Mouse (Mus musculus) midbrain, embryonic 12.5 days (tissue): ENCODE results near the gene Ctu2. TPM values are rescaled to one million over a fixed set of nuclear protein-coding genes. Genes with fewer than 3 reads are reported as not detected.

Experiments used
- ATAC-seq: fragments of 200-750 bp; cut with Nextera tagmentation; 2 replicates; pipeline ENCODE4 v1.8.0; 2017; ENCODE audit warnings: low read depth, moderate TSS enrichment, moderate library complexity; ENCODE audit not compliant: low FRiP score
- H3K27ac ChIP-seq: fragments of 300-500 bp; sonication (generic); replicated peaks from 2 replicates; pipeline ENCODE4 v1.5.1; 2016; ENCODE audit warnings: mild to moderate bottlenecking
- H3K27me3 ChIP-seq: fragments of 300-500 bp; sonication (generic); 2 replicates; pipeline ENCODE4 v1.6.1; 2016; ENCODE audit warnings: mild to moderate bottlenecking
- H3K36me3 ChIP-seq: fragments of 300-500 bp; sonication (generic); 2 replicates; pipeline ENCODE4 v1.6.1; 2016
- H3K4me1 ChIP-seq: fragments of 300-500 bp; sonication (generic); 2 replicates; pipeline ENCODE4 v1.6.1; 2016
- H3K4me2 ChIP-seq: fragments of 300-500 bp; sonication (generic); replicated peaks from 2 replicates; pipeline ENCODE4 v1.6.1; 2016; ENCODE audit warnings: mild to moderate bottlenecking, moderate library complexity
- H3K4me3 ChIP-seq: fragments of 300-500 bp; sonication (generic); 2 replicates; pipeline ENCODE4 v1.5.1; 2016; ENCODE audit warnings: mild to moderate bottlenecking
- H3K9ac ChIP-seq: fragments of 300-500 bp; sonication (generic); replicated peaks from 2 replicates; pipeline ENCODE4 v1.6.1; 2016; ENCODE audit warnings: mild to moderate bottlenecking, moderate library complexity
- H3K9me3 ChIP-seq: fragments of 300-500 bp; sonication (generic); 2 replicates; pipeline ENCODE4 v1.6.1; 2016; ENCODE audit warnings: mild to moderate bottlenecking
- WGBS: fragments of 180-500 bp; shearing (Covaris S2); methylation state at CpG from one replicate; pipeline ENCODE4 v1.1.7; 2016; 5-methylcytosine and 5-hydroxymethylcytosine counted together
- polyA plus RNA-seq: library from polyadenylated mRNA; unstranded; fragments of >200 nt; fragmentation: Nextera tagmentation; extraction: Ambion mirVana; gene quantifications from 2 replicates; pipeline ENCODE4 v1.2.1, GENCODE M21; 2016

Ctu2 gene
- polyA plus RNA-seq, 1 experiment from 2014 or later = 66.8 TPM

- H3K4me2 ChIP-seq = no peak overlapping the region
- 88% methylated on average over 10 of the region's 10 CpGs for WGBS
- no peaks in the 10 kb centered on the region for H3K9me3 ChIP-seq
- ATAC-seq = no peak
- H3K36me3 ChIP-seq = peaks cover 65% of the 10 kb centered on the region
- H3K27me3 ChIP-seq = no peaks in the 10 kb centered on the region
- H3K9ac ChIP-seq = no peak overlapping the region
- no peak overlapping the region for H3K4me3 ChIP-seq
- peaks cover 6% of the 10 kb centered on the region for H3K4me1 ChIP-seq
- H3K27ac ChIP-seq = no peak overlapping the region
These were observed 6.0 kb upstream of the Ctu2 start for GRCm38 (mm10) chr8:122469965-122470364.

GRCm38 (mm10) chr8:122470691-122471090 lies 5.3 kb upstream of the Ctu2 start:
- H3K9ac ChIP-seq = no peak overlapping the region
- 91% methylated on average over 5 of the region's 5 CpGs for WGBS
- no peak overlapping the region for H3K4me3 ChIP-seq
- no peaks in the 10 kb centered on the region for H3K9me3 ChIP-seq
- H3K36me3 ChIP-seq = peaks cover 63% of the 10 kb centered on the region
- H3K4me1 ChIP-seq = peaks cover 9% of the 10 kb centered on the region
- ATAC-seq = no peak
- H3K27me3 ChIP-seq = no peaks in the 10 kb centered on the region
- H3K27ac ChIP-seq = no peak overlapping the region
- H3K4me2 ChIP-seq = no peak overlapping the region

GRCm38 (mm10) chr8:122473911-122474421 lies 2.0 kb upstream of the Ctu2 start:
- H3K4me3 ChIP-seq = no peak overlapping the region
- 94% methylated on average over 8 of the region's 8 CpGs for WGBS
- peaks cover 21% of the 10 kb centered on the region for H3K4me1 ChIP-seq
- H3K27me3 ChIP-seq = no peaks in the 10 kb centered on the region
- no peaks in the 10 kb centered on the region for H3K9me3 ChIP-seq
- H3K36me3 ChIP-seq = peaks cover 44% of the 10 kb centered on the region
- H3K27ac ChIP-seq = no peak overlapping the region
- no peak overlapping the region for H3K9ac ChIP-seq
- no peak overlapping the region for H3K4me2 ChIP-seq
- ATAC-seq = no peak

GRCm38 (mm10) chr8:122474951-122475560 lies 887 bp upstream of the Ctu2 start:
- Histone ChIP-seq H3K4me2 (peak overlapping the region; percentile 94), H3K27ac (peak overlapping the region; percentile 75), H3K4me3 (peak overlapping the region; percentile 99), H3K27me3 (no peaks in the 10 kb centered on the region), H3K4me1 (peaks cover 21% of the 10 kb centered on the region), H3K36me3 (peaks cover 45% of the 10 kb centered on the region), H3K9ac (peak overlapping the region; percentile 96), H3K9me3 (no peaks in the 10 kb centered on the region)
- 14% methylated on average over 16 of the region's 16 CpGs for WGBS
- ATAC-seq = 0 out of 2 replicates have a peak, but pooled peaks have one; percentile 9

GRCm38 (mm10) chr8:122482448-122482847 lies 6.5 kb downstream of the Ctu2 start:
- Histone ChIP-seq H3K4me2 (no peak overlapping the region), H3K9me3 (no peaks in the 10 kb centered on the region), H3K36me3 (peaks cover 73% of the 10 kb centered on the region), H3K4me1 (peaks cover 1% of the 10 kb centered on the region), H3K9ac (no peak overlapping the region), H3K27me3 (no peaks in the 10 kb centered on the region), H3K4me3 (no peak overlapping the region), H3K27ac (no peak overlapping the region)
- WGBS = 98% methylated on average over 8 of the region's 8 CpGs
- ATAC-seq = no peak

GRCm38 (mm10) chr8:122483877-122484276 lies 7.9 kb downstream of the Ctu2 start:
- H3K36me3 ChIP-seq = peaks cover 61% of the 10 kb centered on the region
- WGBS = 95% methylated on average over 7 of the region's 7 CpGs
- H3K9ac ChIP-seq = no peak overlapping the region
- H3K27me3 ChIP-seq = no peaks in the 10 kb centered on the region
- no peak overlapping the region for H3K27ac ChIP-seq
- H3K9me3 ChIP-seq = no peaks in the 10 kb centered on the region
- ATAC-seq = no peak
- no peak overlapping the region for H3K4me2 ChIP-seq
- H3K4me1 ChIP-seq = no peaks in the 10 kb centered on the region
- no peak overlapping the region for H3K4me3 ChIP-seq

- no peaks in the 10 kb centered on the region for H3K4me1 ChIP-seq
- no peak for ATAC-seq
- peaks cover 51% of the 10 kb centered on the region for H3K36me3 ChIP-seq
- no peak overlapping the region for H3K27ac ChIP-seq
- no peak overlapping the region for H3K4me3 ChIP-seq
- no peak overlapping the region for H3K4me2 ChIP-seq
- no peaks in the 10 kb centered on the region for H3K9me3 ChIP-seq
- H3K9ac ChIP-seq = no peak overlapping the region
- H3K27me3 ChIP-seq = no peaks in the 10 kb centered on the region
- 92% methylated on average over 12 of the region's 12 CpGs for WGBS
These were observed 8.9 kb downstream of the Ctu2 start for GRCm38 (mm10) chr8:122484831-122485230.

GRCm38 (mm10) chr8:122488387-122488786 lies 12.4 kb downstream of the Ctu2 start:
- WGBS = 90% methylated on average over 9 of the region's 9 CpGs
- H3K4me2 ChIP-seq = no peak overlapping the region
- no peaks in the 10 kb centered on the region for H3K4me1 ChIP-seq
- peaks cover 17% of the 10 kb centered on the region for H3K36me3 ChIP-seq
- H3K4me3 ChIP-seq = no peak overlapping the region
- H3K27me3 ChIP-seq = no peaks in the 10 kb centered on the region
- no peak for ATAC-seq
- no peak overlapping the region for H3K9ac ChIP-seq
- no peak overlapping the region for H3K27ac ChIP-seq
- H3K9me3 ChIP-seq = no peaks in the 10 kb centered on the region

- no peak overlapping the region for H3K27ac ChIP-seq
- no peaks in the 10 kb centered on the region for H3K36me3 ChIP-seq
- H3K9me3 ChIP-seq = no peaks in the 10 kb centered on the region
- 81% methylated on average over 12 of the region's 12 CpGs for WGBS
- no peak overlapping the region for H3K4me2 ChIP-seq
- no peaks in the 10 kb centered on the region for H3K27me3 ChIP-seq
- H3K4me1 ChIP-seq = no peaks in the 10 kb centered on the region
- no peak overlapping the region for H3K9ac ChIP-seq
- ATAC-seq = no peak
- H3K4me3 ChIP-seq = no peak overlapping the region
These were observed 21.2 kb downstream of the Ctu2 start for GRCm38 (mm10) chr8:122497016-122497734.

GRCm38 (mm10) chr8:122497912-122498311 lies 22.0 kb downstream of the Ctu2 start:
- 71% methylated on average over 17 of the region's 17 CpGs for WGBS
- Histone ChIP-seq H3K4me2 (no peak overlapping the region), H3K9me3 (no peaks in the 10 kb centered on the region), H3K9ac (no peak overlapping the region), H3K36me3 (no peaks in the 10 kb centered on the region), H3K27ac (no peak overlapping the region), H3K4me1 (no peaks in the 10 kb centered on the region), H3K27me3 (no peaks in the 10 kb centered on the region), H3K4me3 (no peak overlapping the region)
- no peak for ATAC-seq

- WGBS = 40% methylated on average over 10 of the region's 10 CpGs
- Histone ChIP-seq H3K4me2 (no peak overlapping the region), H3K4me1 (no peaks in the 10 kb centered on the region), H3K27me3 (no peaks in the 10 kb centered on the region), H3K9ac (no peak overlapping the region), H3K27ac (no peak overlapping the region), H3K9me3 (no peaks in the 10 kb centered on the region), H3K4me3 (no peak overlapping the region), H3K36me3 (no peaks in the 10 kb centered on the region)
- ATAC-seq = no peak
These were observed 24.9 kb downstream of the Ctu2 start for GRCm38 (mm10) chr8:122500856-122501255.

GRCm38 (mm10) chr8:122511552-122511951 lies 35.6 kb downstream of the Ctu2 start:
- Histone ChIP-seq H3K27ac (no peak overlapping the region), H3K4me3 (no peak overlapping the region), H3K36me3 (no peaks in the 10 kb centered on the region), H3K9ac (no peak overlapping the region), H3K4me2 (no peak overlapping the region), H3K4me1 (no peaks in the 10 kb centered on the region), H3K27me3 (no peaks in the 10 kb centered on the region), H3K9me3 (no peaks in the 10 kb centered on the region)
- 83% methylated on average over 16 of the region's 16 CpGs for WGBS
- ATAC-seq = no peak
